Mouse (Mus musculus): ENCODE results near the gene Supt4a. TPM values are rescaled to one million over a fixed set of nuclear protein-coding genes. Genes with fewer than 3 reads are reported as not detected.

Gene Supt4a
- polyA plus RNA-seq, 1 experiment from 2014 or later = 124 TPM

DNA sequence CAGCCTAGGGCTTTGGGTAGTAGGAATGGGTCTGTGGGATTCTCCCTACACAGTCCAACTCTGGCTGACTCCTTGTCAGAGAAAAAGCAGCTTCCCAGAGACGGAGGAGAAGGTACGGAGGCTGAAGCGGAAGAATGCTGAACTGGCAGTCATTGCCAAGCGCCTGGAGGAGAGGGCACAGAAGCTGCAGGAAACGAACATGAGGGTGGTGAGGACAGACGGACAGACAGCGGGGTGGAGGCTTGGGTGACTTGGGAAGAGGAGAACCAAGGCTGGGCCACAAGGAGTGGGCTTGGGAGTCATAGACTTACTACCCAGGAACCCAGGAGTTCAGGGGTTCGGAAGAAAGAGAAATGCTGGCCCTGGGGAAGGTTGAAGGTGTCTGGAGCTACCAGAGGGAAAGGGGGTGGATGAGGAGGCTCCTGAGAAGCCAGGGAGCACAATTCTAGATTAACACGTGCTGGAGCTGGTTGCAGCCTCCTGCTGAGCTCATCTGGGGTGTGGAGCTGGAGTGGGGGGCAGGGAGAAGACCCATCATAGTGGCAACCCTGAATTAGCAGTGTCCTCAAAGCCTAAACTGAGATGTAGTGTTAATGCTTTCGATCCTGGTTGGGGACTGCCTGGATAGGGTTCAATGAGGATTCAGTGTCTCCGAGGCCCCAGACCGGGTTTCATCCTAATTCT is 25.5 kb downstream of the Supt4a start:
- WGBS = 32% methylated on average over 12 of the region's 12 CpGs
- H3K4me1 ChIP-seq (ENCODE audit: control insufficient read depth in 2 of 2, insufficient read depth in 2 of 2, low read length in 2 of 2) = peaks cover 6 to 15% of the 10 kb centered on the region in 2 experiments; a peak in 3 of 4 replicates
- no peak overlapping the region for H3K9ac ChIP-seq (ENCODE audit: low read length)
- H3K4me3 ChIP-seq (ENCODE audit: control insufficient read depth in 1 of 2, insufficient read depth in 1 of 2, low read depth in 1 of 2, low read length in 2 of 2) = no peak overlapping the region
- H3K36me3 ChIP-seq (ENCODE audit: control insufficient read depth, insufficient read depth, low read length) = no peaks in the 10 kb centered on the region
- ATAC-seq (ENCODE audit: insufficient number of reproducible peaks, insufficient read depth, low FRiP score, low read depth) = no peak
- H3K4me2 ChIP-seq (ENCODE audit: low read length) = peak overlapping the region; percentile 75; the same call in 1 of the 2 replicates
- peaks cover 91% of the 10 kb centered on the region for H3K27me3 ChIP-seq (ENCODE audit: control insufficient read depth, insufficient read depth, low read length)
- H3K9me3 ChIP-seq (ENCODE audit: control insufficient read depth, low read length) = no peaks in the 10 kb centered on the region
- H3K27ac ChIP-seq (replicated peaks in 1 of 2; ENCODE audit: control insufficient read depth in 1 of 2, insufficient read depth in 1 of 2, low read depth in 2 of 2, low read length in 2 of 2) = no peak overlapping the region

GRCm38 (mm10) chr11:87763511-87763987 is 26.2 kb downstream of the Supt4a start:
- ATAC-seq (ENCODE audit: insufficient number of reproducible peaks, insufficient read depth, low FRiP score, low read depth) = no peak
- Histone ChIP-seq H3K9ac (ENCODE audit: low read length) (no peak overlapping the region; the same call in 1 of the 2 replicates), H3K27ac (replicated peaks in 1 of 2; ENCODE audit: control insufficient read depth in 1 of 2, insufficient read depth in 1 of 2, low read depth in 2 of 2, low read length in 2 of 2) (no peak overlapping the region), H3K4me1 (ENCODE audit: control insufficient read depth in 2 of 2, insufficient read depth in 2 of 2, low read length in 2 of 2) (peaks cover 6 to 15% of the 10 kb centered on the region in 2 experiments; a peak in 3 of 4 replicates), H3K4me2 (ENCODE audit: low read length) (peak overlapping the region; percentile 75), H3K4me3 (ENCODE audit: control insufficient read depth in 1 of 2, insufficient read depth in 1 of 2, low read depth in 1 of 2, low read length in 2 of 2) (peak overlapping the region; percentile 37 to 40), H3K27me3 (ENCODE audit: control insufficient read depth, insufficient read depth, low read length) (peaks cover 98% of the 10 kb centered on the region), H3K9me3 (ENCODE audit: control insufficient read depth, low read length) (no peaks in the 10 kb centered on the region), H3K36me3 (ENCODE audit: control insufficient read depth, insufficient read depth, low read length) (no peaks in the 10 kb centered on the region)
- WGBS = 3% methylated on average over 17 of the region's 17 CpGs

DNA sequence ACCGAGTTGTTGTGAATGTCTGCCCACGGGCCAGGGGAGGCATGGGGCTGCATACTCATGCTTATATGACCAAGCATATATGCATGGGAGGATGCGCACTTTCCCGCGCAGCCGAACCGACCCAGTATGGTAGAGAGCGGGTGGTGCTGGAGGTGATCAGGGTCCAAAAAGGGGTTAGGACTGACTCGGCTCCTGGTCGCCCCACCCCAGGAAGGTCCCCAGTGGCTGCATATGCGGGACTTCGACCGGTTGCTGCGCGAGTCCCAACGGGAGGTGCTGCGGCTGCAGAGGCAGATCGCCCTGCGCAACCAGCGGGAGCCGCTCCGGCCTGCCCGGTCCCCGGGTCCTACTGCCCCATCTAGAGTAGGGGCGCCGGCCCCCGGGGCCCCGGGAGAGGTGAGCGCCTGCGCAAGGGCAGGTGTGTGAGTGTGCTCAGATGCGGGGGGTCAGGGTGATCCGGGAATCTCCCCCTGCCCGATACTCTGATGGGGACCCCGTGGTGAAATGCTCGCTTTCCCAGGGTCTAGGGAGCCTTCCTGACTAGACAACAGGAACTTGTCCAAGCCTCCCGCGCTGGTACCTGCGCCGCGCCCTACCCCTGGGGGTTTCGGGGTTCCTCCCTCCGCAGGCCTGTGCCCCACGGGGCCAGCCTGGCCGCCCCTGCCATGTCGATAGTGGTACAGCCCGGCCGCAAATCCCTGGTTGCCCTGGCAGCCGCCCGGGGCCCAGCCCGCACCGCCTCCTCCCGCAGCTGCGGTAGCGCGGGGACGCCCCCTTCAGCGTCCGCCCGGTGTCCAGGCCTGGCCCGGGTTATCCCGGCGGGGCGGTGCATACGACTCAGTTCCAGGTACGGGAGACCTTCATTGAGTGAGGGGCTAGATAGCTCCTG is 26.9 kb downstream of the Supt4a start:
- Histone ChIP-seq H3K4me2 (ENCODE audit: low read length) (peak overlapping the region; percentile 75), H3K27me3 (ENCODE audit: control insufficient read depth, insufficient read depth, low read length) (peaks cover 93% of the 10 kb centered on the region), H3K36me3 (ENCODE audit: control insufficient read depth, insufficient read depth, low read length) (no peaks in the 10 kb centered on the region), H3K9ac (ENCODE audit: low read length) (peak overlapping the region; percentile 62), H3K9me3 (ENCODE audit: control insufficient read depth, low read length) (no peaks in the 10 kb centered on the region), H3K4me1 (ENCODE audit: control insufficient read depth in 2 of 2, insufficient read depth in 2 of 2, low read length in 2 of 2) (peaks cover 6 to 15% of the 10 kb centered on the region in 2 experiments; a peak in 3 of 4 replicates), H3K27ac (replicated peaks in 1 of 2; ENCODE audit: control insufficient read depth in 1 of 2, insufficient read depth in 1 of 2, low read depth in 2 of 2, low read length in 2 of 2) (no peak overlapping the region), H3K4me3 (ENCODE audit: control insufficient read depth in 1 of 2, insufficient read depth in 1 of 2, low read depth in 1 of 2, low read length in 2 of 2) (peak overlapping the region; percentile 37 to 40)
- 2% methylated on average over 65 of the region's 65 CpGs for WGBS
- ATAC-seq (ENCODE audit: insufficient number of reproducible peaks, insufficient read depth, low FRiP score, low read depth) = no peak; the same call in 1 of the 2 replicates

GRCm38 (mm10) chr11:87768745-87769144 is 31.4 kb downstream of the Supt4a start:
- peaks cover 49% of the 10 kb centered on the region for H3K27me3 ChIP-seq (ENCODE audit: control insufficient read depth, insufficient read depth, low read length)
- H3K27ac ChIP-seq (replicated peaks in 1 of 2; ENCODE audit: control insufficient read depth in 1 of 2, insufficient read depth in 1 of 2, low read depth in 2 of 2, low read length in 2 of 2) = no peak overlapping the region
- no peak overlapping the region for H3K4me3 ChIP-seq (ENCODE audit: control insufficient read depth in 1 of 2, insufficient read depth in 1 of 2, low read depth in 1 of 2, low read length in 2 of 2)
- ATAC-seq (ENCODE audit: insufficient number of reproducible peaks, insufficient read depth, low FRiP score, low read depth) = no peak
- no peaks in the 10 kb centered on the region for H3K9me3 ChIP-seq (ENCODE audit: control insufficient read depth, low read length)
- no peak overlapping the region for H3K9ac ChIP-seq (ENCODE audit: low read length)
- peaks cover 3 to 10% of the 10 kb centered on the region in 2 experiments; a peak in 3 of 4 replicates for H3K4me1 ChIP-seq (ENCODE audit: control insufficient read depth in 2 of 2, insufficient read depth in 2 of 2, low read length in 2 of 2)
- H3K4me2 ChIP-seq (ENCODE audit: low read length) = no peak overlapping the region
- H3K36me3 ChIP-seq (ENCODE audit: control insufficient read depth, insufficient read depth, low read length) = no peaks in the 10 kb centered on the region
- 69% methylated on average over 4 of the region's 4 CpGs for WGBS

GRCm38 (mm10) chr11:87770989-87771388 is 33.6 kb downstream of the Supt4a start:
- Histone ChIP-seq H3K27ac (replicated peaks in 1 of 2; ENCODE audit: control insufficient read depth in 1 of 2, insufficient read depth in 1 of 2, low read depth in 2 of 2, low read length in 2 of 2) (no peak overlapping the region), H3K9me3 (ENCODE audit: control insufficient read depth, low read length) (no peaks in the 10 kb centered on the region), H3K4me3 (ENCODE audit: control insufficient read depth in 1 of 2, insufficient read depth in 1 of 2, low read depth in 1 of 2, low read length in 2 of 2) (no peak overlapping the region), H3K27me3 (ENCODE audit: control insufficient read depth, insufficient read depth, low read length) (peaks cover 27% of the 10 kb centered on the region), H3K4me2 (ENCODE audit: low read length) (no peak overlapping the region), H3K9ac (ENCODE audit: low read length) (no peak overlapping the region), H3K4me1 (ENCODE audit: control insufficient read depth in 2 of 2, insufficient read depth in 2 of 2, low read length in 2 of 2) (no peaks in the 10 kb centered on the region), H3K36me3 (ENCODE audit: control insufficient read depth, insufficient read depth, low read length) (no peaks in the 10 kb centered on the region)
- 49% methylated on average over 3 of the region's 3 CpGs for WGBS
- ATAC-seq (ENCODE audit: insufficient number of reproducible peaks, insufficient read depth, low FRiP score, low read depth) = no peak

GRCm38 (mm10) chr11:87772354-87772753 is 35.0 kb downstream of the Supt4a start:
- no peak overlapping the region for H3K27ac ChIP-seq (replicated peaks in 1 of 2; ENCODE audit: control insufficient read depth in 1 of 2, insufficient read depth in 1 of 2, low read depth in 2 of 2, low read length in 2 of 2)
- no peak overlapping the region for H3K4me2 ChIP-seq (ENCODE audit: low read length)
- no peaks in the 10 kb centered on the region for H3K4me1 ChIP-seq (ENCODE audit: control insufficient read depth in 2 of 2, insufficient read depth in 2 of 2, low read length in 2 of 2)
- WGBS = 79% methylated on average over 3 of the region's 3 CpGs
- no peaks in the 10 kb centered on the region for H3K36me3 ChIP-seq (ENCODE audit: control insufficient read depth, insufficient read depth, low read length)
- no peaks in the 10 kb centered on the region for H3K9me3 ChIP-seq (ENCODE audit: control insufficient read depth, low read length)
- H3K9ac ChIP-seq (ENCODE audit: low read length) = no peak overlapping the region
- H3K27me3 ChIP-seq (ENCODE audit: control insufficient read depth, insufficient read depth, low read length) = peaks cover 19% of the 10 kb centered on the region
- no peak for ATAC-seq (ENCODE audit: insufficient number of reproducible peaks, insufficient read depth, low FRiP score, low read depth)
- no peak overlapping the region for H3K4me3 ChIP-seq (ENCODE audit: control insufficient read depth in 1 of 2, insufficient read depth in 1 of 2, low read depth in 1 of 2, low read length in 2 of 2)

DNA sequence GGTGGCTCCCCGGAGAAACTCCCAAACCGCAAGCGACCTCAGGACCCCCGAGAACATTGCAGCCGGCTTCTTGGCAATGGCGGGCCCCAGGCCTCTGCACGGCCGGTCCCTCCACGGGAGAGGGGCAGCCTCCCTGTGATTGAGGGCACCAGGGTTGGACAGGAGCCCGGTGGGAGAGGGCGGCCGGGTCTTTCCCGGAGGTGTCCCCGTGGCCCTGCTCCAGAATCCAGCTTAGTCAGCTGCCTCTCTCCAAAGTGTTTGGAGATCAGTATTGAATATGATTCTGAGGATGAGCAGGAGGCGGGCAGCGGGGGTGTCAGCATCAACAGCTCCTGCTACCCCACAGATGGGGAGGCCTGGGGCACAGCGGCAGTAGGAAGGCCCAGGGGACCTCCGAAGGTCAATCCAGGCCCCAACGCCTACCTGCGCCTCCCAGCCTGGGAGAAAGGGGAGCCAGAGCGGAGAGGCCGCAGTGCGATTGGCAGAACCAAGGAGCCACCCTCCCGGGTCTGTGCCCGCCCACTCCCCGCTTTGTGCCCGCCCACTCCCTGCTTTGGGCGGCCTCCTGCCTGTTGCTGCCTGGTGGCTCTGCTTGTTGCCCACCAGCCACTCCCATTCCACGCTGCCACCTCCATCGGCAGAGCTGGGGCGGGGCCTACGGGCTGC is 40.9 kb downstream of the Supt4a start:
- peak overlapping the region; percentile 75 for H3K4me2 ChIP-seq (ENCODE audit: low read length)
- H3K27me3 ChIP-seq (ENCODE audit: control insufficient read depth, insufficient read depth, low read length) = peaks cover 42% of the 10 kb centered on the region
- peak; percentile 40; the same call in 1 of the 2 replicates for ATAC-seq (ENCODE audit: insufficient number of reproducible peaks, insufficient read depth, low FRiP score, low read depth)
- peak overlapping the region; percentile 64 for H3K9ac ChIP-seq (ENCODE audit: low read length)
- no peaks in the 10 kb centered on the region for H3K9me3 ChIP-seq (ENCODE audit: control insufficient read depth, low read length)
- WGBS = 10% methylated on average over 29 of the region's 32 CpGs
- H3K36me3 ChIP-seq (ENCODE audit: control insufficient read depth, insufficient read depth, low read length) = no peaks in the 10 kb centered on the region
- peaks cover 3 to 13% of the 10 kb centered on the region in 2 experiments; a peak in 3 of 4 replicates for H3K4me1 ChIP-seq (ENCODE audit: control insufficient read depth in 2 of 2, insufficient read depth in 2 of 2, low read length in 2 of 2)
- peak overlapping the region; percentile 22 to 39 for H3K4me3 ChIP-seq (ENCODE audit: control insufficient read depth in 1 of 2, insufficient read depth in 1 of 2, low read depth in 1 of 2, low read length in 2 of 2)
- H3K27ac ChIP-seq (replicated peaks in 1 of 2; ENCODE audit: control insufficient read depth in 1 of 2, insufficient read depth in 1 of 2, low read depth in 2 of 2, low read length in 2 of 2) = no peak overlapping the region
